Mouse (Mus musculus): ENCODE results near the gene Gzmf.
"Not testable (repeated sequence)": the region's sequence is repeated elsewhere in the genome, so short reads cannot be mapped to it uniquely, and the experiment has no call there.

The Gzmf gene

GRCm38 (mm10) chr14:56211317-56211716, at the start of gene Gzmf:
TSS of gene Gzmf (minus strand) at chr14:56211417.
- no peak for DNase-seq (ENCODE audit: low spot score in 2 of 2)

- no peak for DNase-seq (ENCODE audit: low spot score in 2 of 2)
Observed at GRCm38 (mm10) chr14:56240409-56240808, 29.2 kb upstream of the Gzmf start.

- no peak for DNase-seq (ENCODE audit: low spot score in 2 of 2)
Observed at GRCm38 (mm10) chr14:56234556-56234955, 23.3 kb upstream of the Gzmf start, which contains the start of gene Gzmc. TSS of gene Gzmc (minus strand) at chr14:56234656.

- no peak for DNase-seq (ENCODE audit: low spot score in 2 of 2)
Observed at GRCm38 (mm10) chr14:56205613-56206012, 5.6 kb downstream of the Gzmf start.

GRCm38 (mm10) chr14:56205021-56205420, 6.2 kb downstream of the Gzmf start:
- DNase-seq (ENCODE audit: low spot score in 2 of 2), result not testable (repeated sequence)

GRCm38 (mm10) chr14:56203975-56204374, 7.2 kb downstream of the Gzmf start:
- DNase-seq (ENCODE audit: low spot score in 2 of 2), result peak in 1 of 2 experiments; percentile 45

GRCm38 (mm10) chr14:56186946-56187345, 24.3 kb downstream of the Gzmf start:
- DNase-seq (ENCODE audit: low spot score in 2 of 2), result no peak

GRCm38 (mm10) chr14:56186521-56186920, 24.7 kb downstream of the Gzmf start:
- DNase-seq (ENCODE audit: low spot score in 2 of 2), result no peak

GRCm38 (mm10) chr14:56177651-56178050, 33.6 kb downstream of the Gzmf start:
- DNase-seq (ENCODE audit: low spot score in 2 of 2), result not testable (repeated sequence)

- no peak for DNase-seq (ENCODE audit: low spot score in 2 of 2)
Observed at GRCm38 (mm10) chr14:56174499-56174898, 36.7 kb downstream of the Gzmf start, which contains the start of gene Gzmn. TSS of gene Gzmn (minus strand) at chr14:56174599.

GRCm38 (mm10) chr14:56173396-56173795, 37.8 kb downstream of the Gzmf start:
- no peak for DNase-seq (ENCODE audit: low spot score in 2 of 2)

- no peak for DNase-seq (ENCODE audit: low spot score in 2 of 2)
Observed at GRCm38 (mm10) chr14:56172744-56173143, 38.5 kb downstream of the Gzmf start.

- no peak for DNase-seq (ENCODE audit: low spot score in 2 of 2)
Observed at GRCm38 (mm10) chr14:56168009-56168408, 43.2 kb downstream of the Gzmf start.

GRCm38 (mm10) chr14:56162109-56162508, 49.1 kb downstream of the Gzmf start:
- DNase-seq (ENCODE audit: low spot score in 2 of 2), result no peak

- DNase-seq (ENCODE audit: low spot score in 2 of 2), result not testable (repeated sequence)
Observed at GRCm38 (mm10) chr14:56159479-56159878, 51.7 kb downstream of the Gzmf start, which contains the start of gene Gzmg. TSS of gene Gzmg (minus strand) at chr14:56159579.

- DNase-seq (ENCODE audit: low spot score in 2 of 2), result no peak
Observed at GRCm38 (mm10) chr14:56155340-56155739, 55.9 kb downstream of the Gzmf start.

Measured in urinary bladder, postnatal 4 days (tissue).